Mouse (Mus musculus): ENCODE results near the gene Nhej1. TPM values are rescaled to one million over a fixed set of nuclear protein-coding genes. Genes with fewer than 3 reads are reported as not detected.

Gene Nhej1
- polyA plus RNA-seq, 1 experiment from 2014 or later = 6.0 TPM

GRCm38 (mm10) chr1:74947986-74948670, 176.9 kb downstream of the Nhej1 start:
- no peak for ATAC-seq (ENCODE audit: low FRiP score)
- 1% methylated on average over 41 of the region's 41 CpGs for WGBS

GRCm38 (mm10) chr1:74941651-74942360, 183.2 kb downstream of the Nhej1 start:
- Histone ChIP-seq H3K27me3 (replicated peaks) (peaks cover 78% of the 10 kb centered on the region), H3K36me3 (no peaks in the 10 kb centered on the region), H3K4me2 (no peak overlapping the region), H3K27ac (replicated peaks) (no peak overlapping the region), H3K4me1 (no peaks in the 10 kb centered on the region), H3K9me3 (replicated peaks) (no peaks in the 10 kb centered on the region), H3K9ac (replicated peaks) (no peak overlapping the region), H3K4me3 (replicated peaks) (no peak overlapping the region)
- no peak for ATAC-seq (ENCODE audit: low FRiP score)
- WGBS = 65% methylated on average over 12 of the region's 12 CpGs

More at GRCm38 (mm10) chr1:74947986-74948670, 176.9 kb downstream of the Nhej1 start:
- Histone ChIP-seq H3K4me2 (peak overlapping the region; percentile 55), H3K4me3 (replicated peaks) (peak overlapping the region; percentile 28), H3K27me3 (replicated peaks) (peaks cover 96% of the 10 kb centered on the region), H3K27ac (replicated peaks) (no peak overlapping the region), H3K9me3 (replicated peaks) (no peaks in the 10 kb centered on the region), H3K36me3 (no peaks in the 10 kb centered on the region), H3K9ac (replicated peaks) (peak overlapping the region; percentile 31; the same call in 1 of the 2 replicates), H3K4me1 (peaks cover 47% of the 10 kb centered on the region)

GRCm38 (mm10) chr1:74939762-74940161, 185.2 kb downstream of the Nhej1 start:
- Histone ChIP-seq H3K27me3 (replicated peaks) (peaks cover 63% of the 10 kb centered on the region), H3K4me1 (no peaks in the 10 kb centered on the region), H3K9ac (replicated peaks) (no peak overlapping the region), H3K27ac (replicated peaks) (no peak overlapping the region), H3K9me3 (replicated peaks) (no peaks in the 10 kb centered on the region), H3K4me3 (replicated peaks) (no peak overlapping the region), H3K4me2 (no peak overlapping the region), H3K36me3 (no peaks in the 10 kb centered on the region)
- 8% methylated on average over 3 of the region's 3 CpGs for WGBS
- ATAC-seq (ENCODE audit: low FRiP score) = no peak

- H3K27me3 ChIP-seq (replicated peaks) = peaks cover 60% of the 10 kb centered on the region
- WGBS = 50% methylated on average over 12 of the region's 12 CpGs
- H3K4me3 ChIP-seq (replicated peaks) = no peak overlapping the region
- ATAC-seq (ENCODE audit: low FRiP score) = no peak
- no peaks in the 10 kb centered on the region for H3K36me3 ChIP-seq
- no peak overlapping the region for H3K4me2 ChIP-seq
- no peak overlapping the region for H3K9ac ChIP-seq (replicated peaks)
- no peak overlapping the region for H3K27ac ChIP-seq (replicated peaks)
- H3K4me1 ChIP-seq = no peaks in the 10 kb centered on the region
- no peaks in the 10 kb centered on the region for H3K9me3 ChIP-seq (replicated peaks)
Observed at GRCm38 (mm10) chr1:74936221-74936830, 188.7 kb downstream of the Nhej1 start.

GRCm38 (mm10) chr1:74935402-74935801, 189.6 kb downstream of the Nhej1 start, which contains the start of gene Cfap65:
Cfap65 (minus strand) TSS chr1:74935599.
- peaks cover 62% of the 10 kb centered on the region for H3K27me3 ChIP-seq (replicated peaks)
- H3K9ac ChIP-seq (replicated peaks) = no peak within 1 kb of the TSS; the same call in 1 of the 2 replicates
- H3K4me3 ChIP-seq (replicated peaks) = peak within 1 kb of the TSS; percentile 44
- no peaks in the 10 kb centered on the region for H3K36me3 ChIP-seq
- H3K27ac ChIP-seq (replicated peaks) = no peak within 1 kb of the TSS
- whole genome bisulfite sequencing = 1% methylated on average over 18 of the region's 18 CpGs
- H3K4me2 ChIP-seq = peak within 1 kb of the TSS; percentile 61
- no peaks in the 10 kb centered on the region for H3K9me3 ChIP-seq (replicated peaks)
- no peaks in the 10 kb centered on the region for H3K4me1 ChIP-seq
- ATAC-seq (ENCODE audit: low FRiP score) = peak; percentile 81; the same call in 1 of the 2 replicates

GRCm38 (mm10) chr1:74927621-74928296, 197.2 kb downstream of the Nhej1 start:
- Histone ChIP-seq H3K9ac (replicated peaks) (no peak overlapping the region), H3K9me3 (replicated peaks) (no peaks in the 10 kb centered on the region), H3K4me3 (replicated peaks) (no peak overlapping the region), H3K27ac (replicated peaks) (no peak overlapping the region), H3K4me1 (no peaks in the 10 kb centered on the region), H3K4me2 (no peak overlapping the region), H3K27me3 (replicated peaks) (peaks cover 47% of the 10 kb centered on the region; the same call in 1 of the 2 replicates), H3K36me3 (no peaks in the 10 kb centered on the region)
- ATAC-seq (ENCODE audit: low FRiP score) = no peak
- 82% methylated on average over 9 of the region's 9 CpGs for WGBS

GRCm38 (mm10) chr1:74926721-74927120, 198.3 kb downstream of the Nhej1 start:
- 36% methylated on average over 6 of the region's 6 CpGs for WGBS
- no peak overlapping the region for H3K27ac ChIP-seq (replicated peaks)
- no peaks in the 10 kb centered on the region for H3K4me1 ChIP-seq
- H3K36me3 ChIP-seq = no peaks in the 10 kb centered on the region
- H3K9ac ChIP-seq (replicated peaks) = no peak overlapping the region
- H3K4me3 ChIP-seq (replicated peaks) = no peak overlapping the region
- no peak overlapping the region for H3K4me2 ChIP-seq
- ATAC-seq (ENCODE audit: low FRiP score) = no peak
- H3K27me3 ChIP-seq (replicated peaks) = peaks cover 41% of the 10 kb centered on the region
- no peaks in the 10 kb centered on the region for H3K9me3 ChIP-seq (replicated peaks)

- Histone ChIP-seq H3K4me1 (no peaks in the 10 kb centered on the region), H3K36me3 (no peaks in the 10 kb centered on the region), H3K4me2 (no peak overlapping the region), H3K9ac (replicated peaks) (no peak overlapping the region), H3K27ac (replicated peaks) (no peak overlapping the region), H3K9me3 (replicated peaks) (no peaks in the 10 kb centered on the region), H3K4me3 (replicated peaks) (no peak overlapping the region), H3K27me3 (replicated peaks) (peaks cover 26% of the 10 kb centered on the region)
- 69% methylated on average over 4 of the region's 4 CpGs for WGBS
- ATAC-seq (ENCODE audit: low FRiP score) = no peak
Observed at GRCm38 (mm10) chr1:74924464-74924863, 200.5 kb downstream of the Nhej1 start.

Other genes with a start within 250 kb of the Nhej1 start
- gene Fev, start 239.8 kb downstream of the Nhej1 start, polyA plus RNA-seq (2015; fragmentation: Nextera tagmentation; extraction: Ambion mirVana) = 0.73 TPM in 1 of 2 replicates, not detected in the other
- gene Cryba2, start 232.1 kb downstream of the Nhej1 start, polyA plus RNA-seq (2015; fragmentation: Nextera tagmentation; extraction: Ambion mirVana) = 0.41 and 1.5 TPM in 2 replicates
- gene Cfap65, start 189.6 kb downstream of the Nhej1 start, polyA plus RNA-seq (2015; fragmentation: Nextera tagmentation; extraction: Ambion mirVana) = 0.41 and 0.43 TPM in 2 replicates
- gene Ihh, start 173.5 kb downstream of the Nhej1 start, polyA plus RNA-seq (2015; fragmentation: Nextera tagmentation; extraction: Ambion mirVana) = 0.84 and 3.0 TPM in 2 replicates
- gene Slc23a3, start 8.7 kb upstream of the Nhej1 start, polyA plus RNA-seq (2015; fragmentation: Nextera tagmentation; extraction: Ambion mirVana) = not detected in 2 replicates
- gene Cnppd1, start 17.5 kb upstream of the Nhej1 start, polyA plus RNA-seq (2015; fragmentation: Nextera tagmentation; extraction: Ambion mirVana) = 46.3 and 48.9 TPM in 2 replicates
- 133 and 140 TPM in 2 replicates for gene Retreg2, start 17.6 kb upstream of the Nhej1 start, polyA plus RNA-seq (2015; fragmentation: Nextera tagmentation; extraction: Ambion mirVana)
- 37.3 and 40.0 TPM in 2 replicates for gene Zfand2b, start 43.4 kb upstream of the Nhej1 start, polyA plus RNA-seq (2015; fragmentation: Nextera tagmentation; extraction: Ambion mirVana)
- gene Abcb6, start 55.2 kb upstream of the Nhej1 start, polyA plus RNA-seq (2015; fragmentation: Nextera tagmentation; extraction: Ambion mirVana) = 54.0 and 54.9 TPM in 2 replicates
- gene Ankzf1, start 67.0 kb upstream of the Nhej1 start, polyA plus RNA-seq (2015; fragmentation: Nextera tagmentation; extraction: Ambion mirVana) = 24.9 and 25.1 TPM in 2 replicates
- 59.2 and 63.6 TPM in 2 replicates for gene Atg9a, start 67.0 kb upstream of the Nhej1 start, polyA plus RNA-seq (2015; fragmentation: Nextera tagmentation; extraction: Ambion mirVana)
- gene Glb1l, start 85.6 kb upstream of the Nhej1 start, polyA plus RNA-seq (2015; fragmentation: Nextera tagmentation; extraction: Ambion mirVana) = 16.2 and 17.5 TPM in 2 replicates
- gene Stk16, start 85.6 kb upstream of the Nhej1 start, polyA plus RNA-seq (2015; fragmentation: Nextera tagmentation; extraction: Ambion mirVana) = 158 and 159 TPM in 2 replicates
- gene Tuba4a, start 94.7 kb upstream of the Nhej1 start, polyA plus RNA-seq (2015; fragmentation: Nextera tagmentation; extraction: Ambion mirVana) = 44.6 and 81.9 TPM in 2 replicates
- gene A630095N17Rik, start 106.9 kb upstream of the Nhej1 start, polyA plus RNA-seq (2015; fragmentation: Nextera tagmentation; extraction: Ambion mirVana) = 0.29 TPM in 1 of 2 replicates, not detected in the other
- gene Dnajb2, start 111.2 kb upstream of the Nhej1 start, polyA plus RNA-seq (2015; fragmentation: Nextera tagmentation; extraction: Ambion mirVana) = 72.1 and 90.7 TPM in 2 replicates
- gene Ptprn, start 139.3 kb upstream of the Nhej1 start, polyA plus RNA-seq (2015; fragmentation: Nextera tagmentation; extraction: Ambion mirVana) = 25.6 and 32.4 TPM in 2 replicates
- gene Resp18, start 153.2 kb upstream of the Nhej1 start, polyA plus RNA-seq (2015; fragmentation: Nextera tagmentation; extraction: Ambion mirVana) = 241 and 302 TPM in 2 replicates
- gene Dnpep, start 192.8 kb upstream of the Nhej1 start, polyA plus RNA-seq (2015; fragmentation: Nextera tagmentation; extraction: Ambion mirVana) = 145 and 154 TPM in 2 replicates
- 10.9 and 16.0 TPM in 2 replicates for gene Des, start 235.1 kb upstream of the Nhej1 start, polyA plus RNA-seq (2015; fragmentation: Nextera tagmentation; extraction: Ambion mirVana)

All from neural tube, embryonic 15.5 days (tissue).